26 mouse cellular contexts compared by ENCODE assay signal in genomic region chr7:16357602-16358001, GRCm38 (mm10). TPM values are rescaled to one million over a fixed set of nuclear protein-coding genes. Genes with fewer than 3 reads are reported as not detected.
DNase-seq lines count a peak whose midpoint lies in the region; ATAC-seq and TF ChIP-seq lines count a peak whose summit lies in the region.
"Had no signal": no experiment of that assay in that cellular context is flagged by ENCODE, and none has a peak within 500 bp of the region (broad histone marks: within the 10 kb centered on the region; RNA-seq: fewer than 3 reads in every experiment).

No protein-coding gene starts in this region.

- no peak overlapping the region for H3K4me3 ChIP-seq in lung, postnatal 0 days (ENCODE audit: low read depth, low read length)
- no peak overlapping the region for H3K4me3 ChIP-seq in CH12.LX (replicated peaks in 1 of 3; ENCODE audit: low read depth in 2 of 3, low read length in 2 of 3, poor library complexity in 1 of 3)
- H3K4me3 ChIP-seq in myocyte = no peak overlapping the region
- H3K4me3 ChIP-seq: embryonic facial prominence, embryonic 13.5 days; embryonic facial prominence, embryonic 15.5 days; forebrain, embryonic 13.5 days; forebrain, embryonic 15.5 days had no signal

- WGBS in lung, postnatal 0 days = 70% methylated on average over 3 of the region's 3 CpGs

- H3K4me1 ChIP-seq in lung, postnatal 0 days (ENCODE audit: insufficient read depth, low read depth, low read length) = no peaks in the 10 kb centered on the region
- H3K4me1 ChIP-seq in CH12.LX (ENCODE audit: control insufficient read depth in 1 of 2, insufficient read depth in 2 of 2) = peaks cover 0 to 5% of the 10 kb centered on the region in 2 experiments; a peak in 1 of 4 replicates
- H3K4me1 ChIP-seq: embryonic facial prominence, embryonic 13.5 days; embryonic facial prominence, embryonic 15.5 days; forebrain, embryonic 13.5 days; forebrain, embryonic 15.5 days had no signal

- TF ChIP-seq EP300 in lung, postnatal 0 days (IDR thresholded peaks at IDR 0.05) = no peak
- no peak for TF ChIP-seq EP300 in CH12.LX (IDR thresholded peaks at IDR 0.05; ENCODE audit: low read length)

- peaks cover 11% of the 10 kb centered on the region; the same call in 1 of the 2 replicates for H3K36me3 ChIP-seq in lung, postnatal 0 days (ENCODE audit: insufficient read depth, low read length)
- H3K36me3 ChIP-seq in CH12.LX (replicated peaks in 1 of 2; ENCODE audit: control insufficient read depth in 1 of 2, insufficient read depth in 1 of 2, low read length in 1 of 2) = peaks cover 63 to 82% of the 10 kb centered on the region in 2 experiments
- peaks cover 36% of the 10 kb centered on the region for H3K36me3 ChIP-seq in myocyte (ENCODE audit: control insufficient read depth, insufficient read depth)

- TF ChIP-seq CTCF in lung, postnatal 0 days (IDR thresholded peaks at IDR 0.05) = no peak
- TF ChIP-seq CTCF in CH12.LX (conservative IDR thresholded peaks at IDR 0.05 in 1 of 2, IDR thresholded peaks at IDR 0.05 in 1 of 2; ENCODE audit: low read depth in 2 of 2, low read length in 2 of 2) = no peak

- 0 out of 2 replicates have a peak overlapping the region, but pooled peaks have one; percentile 16 for H3K27ac ChIP-seq in lung, postnatal 0 days (ENCODE audit: low read length)
- H3K27ac ChIP-seq in CH12.LX (ENCODE audit: insufficient read depth, low read depth) = peak overlapping the region; percentile 57
- H3K27ac ChIP-seq: embryonic facial prominence, embryonic 13.5 days; embryonic facial prominence, embryonic 15.5 days; forebrain, embryonic 13.5 days; forebrain, embryonic 15.5 days had no signal

- no peaks in the 10 kb centered on the region for H3K27me3 ChIP-seq in lung, postnatal 0 days (replicated peaks; ENCODE audit: insufficient read depth, low read length)
- no peaks in the 10 kb centered on the region for H3K27me3 ChIP-seq in CH12.LX (replicated peaks)
- no peaks in the 10 kb centered on the region for H3K27me3 ChIP-seq in myocyte (ENCODE audit: control insufficient read depth, insufficient read depth, insufficient read length)
- H3K27me3 ChIP-seq: embryonic facial prominence, embryonic 13.5 days; embryonic facial prominence, embryonic 15.5 days; forebrain, embryonic 13.5 days; forebrain, embryonic 15.5 days; Patski had no signal

- H3K9ac ChIP-seq in lung, postnatal 0 days (replicated peaks; ENCODE audit: low read depth) = no peak overlapping the region
- no peak overlapping the region for H3K9ac ChIP-seq in CH12.LX (ENCODE audit: insufficient read depth, low read depth)
- H3K9ac ChIP-seq: embryonic facial prominence, embryonic 13.5 days; embryonic facial prominence, embryonic 15.5 days; forebrain, embryonic 13.5 days; forebrain, embryonic 15.5 days; forebrain, postnatal 0 days had no signal

- dilution Hi-C loops in CH12.LX (cut with MboI; ENCODE audit: extremely low pct_ligation_motif_present, extremely low pct_unique_long_range_greater_than_20kb, low sequenced_read_pairs) = no loop called here

- H3K79me2 ChIP-seq in CH12.LX (replicated peaks; ENCODE audit: control insufficient read depth, extremely low read depth, insufficient read depth, poor library complexity, severe bottlenecking) (peaks cover 26% of the 10 kb centered on the region), myocyte (ENCODE audit: control insufficient read depth, insufficient read depth) (peaks cover 29% of the 10 kb centered on the region)

- peak; percentile 58 for ATAC-seq in lung, postnatal 0 days
- ATAC-seq: activated CD4-positive, CD25-positive, alpha-beta regulatory T cell, adult 4 months; CD4-positive, CD25-positive, alpha-beta regulatory T cell, adult 4 months; forebrain, embryonic 13.5 days; forebrain, embryonic 15.5 days; forebrain, postnatal 0 days; Patski had no signal

- no peaks in the 10 kb centered on the region for H3K9me3 ChIP-seq in lung, postnatal 0 days (ENCODE audit: low read length)
- no peaks in the 10 kb centered on the region for H3K9me3 ChIP-seq in CH12.LX (replicated peaks; ENCODE audit: low read length)
- H3K9me3 ChIP-seq: embryonic facial prominence, embryonic 13.5 days; embryonic facial prominence, embryonic 15.5 days; forebrain, embryonic 13.5 days; forebrain, embryonic 15.5 days had no signal

- no peak overlapping the region for H3K4me2 ChIP-seq in lung, postnatal 0 days (replicated peaks; ENCODE audit: low read depth, low read length)
- no peak overlapping the region for H3K4me2 ChIP-seq in CH12.LX (ENCODE audit: insufficient read depth, low read depth, poor library complexity, severe bottlenecking)
- no peak overlapping the region for H3K4me2 ChIP-seq in myocyte (ENCODE audit: low read depth)
- H3K4me2 ChIP-seq: embryonic facial prominence, embryonic 13.5 days; embryonic facial prominence, embryonic 15.5 days; forebrain, embryonic 13.5 days; forebrain, embryonic 15.5 days had no signal

- DNase-seq in lung, postnatal 0 days (ENCODE audit: low spot score) = peak; percentile 33
- DNase-seq in lung, postnatal 36 days = no peak
- no peak for DNase-seq in CH12.LX (ENCODE audit: extremely low read depth)
- peak; percentile 10 for DNase-seq in adipocyte (ENCODE audit: low spot score)
- no peak for DNase-seq in ovary, postnatal 36 days (ENCODE audit: low spot score)
- DNase-seq in yolk sac, embryonic 10.5 days (ENCODE audit: low spot score) = no peak
- DNase-seq: adrenal gland, adult 2 months; adrenal gland, postnatal 10 days; adrenal gland, postnatal 25 days; B cell, adult 2 months; cerebellum, adult 11 months; cerebellum, adult 18-20 months; cerebellum, adult 8-10 months; cerebellum, adult 9-11 months; cerebellum, postnatal 14 days; cerebellum, postnatal 36 days; embryo, embryonic 11 days; forebrain, postnatal 0 days had no signal

- no peak overlapping the region for H3ac ChIP-seq in myocyte (ENCODE audit: control insufficient read depth, insufficient read length)

- no peak for TF ChIP-seq RAD21 in CH12.LX (IDR thresholded peaks at IDR 0.05; ENCODE audit: low read depth, low read length)

- TF ChIP-seq POLR2A in CH12.LX (IDR thresholded peaks at IDR 0.05; ENCODE audit: low read depth, low read length) (no peak), myocyte (IDR thresholded peaks at IDR 0.05; ENCODE audit: insufficient read length, low read depth) (no peak)

- in situ Hi-C loops in CH12.LX (cut with MboI; ENCODE audit: low pct_ligation_motif_present, low pct_unique_long_range_greater_than_20kb, low sequenced_read_pairs) = no loop called here

TF ChIP-seq in CH12.LX, 34 proteins besides CTCF, POLR2A, EP300 and RAD21:
- TF ChIP-seq ETS1 (conservative IDR thresholded peaks at IDR 0.05; ENCODE audit: low read depth, low read length) (no peak), ZKSCAN1 (IDR thresholded peaks at IDR 0.05; ENCODE audit: borderline replicate concordance, low read depth, low read length) (no peak), IRF4 (IDR thresholded peaks at IDR 0.05; ENCODE audit: low read depth, low read length) (no peak), CHD1 (IDR thresholded peaks at IDR 0.05; ENCODE audit: low read depth, low read length) (no peak)

TF ChIP-seq in myocyte, 11 proteins besides CTCF, POLR2A, EP300 and RAD21:
- TF ChIP-seq SRF (IDR thresholded peaks at IDR 0.05; ENCODE audit: control insufficient read depth, insufficient read length, low read depth) (no peak), CEBPB (IDR thresholded peaks at IDR 0.05; ENCODE audit: insufficient read depth, poor library complexity, severe bottlenecking) (peak; percentile 65; the same call in 1 of the 2 replicates), MAX (IDR thresholded peaks at IDR 0.05; ENCODE audit: low read depth) (no peak), TCF3 (IDR thresholded peaks at IDR 0.05; ENCODE audit: insufficient read length, low read depth) (peak; percentile 81), TCF12 (IDR thresholded peaks at IDR 0.05; ENCODE audit: insufficient read depth, poor library complexity, severe bottlenecking) (peak; percentile 81), REST (IDR thresholded peaks at IDR 0.05; ENCODE audit: insufficient read depth, insufficient read length) (no peak), USF1 (IDR thresholded peaks at IDR 0.05; ENCODE audit: low read depth) (no peak), MYOD1 (IDR thresholded peaks at IDR 0.05; ENCODE audit: control insufficient read depth in 1 of 3, insufficient read length in 2 of 3, low read depth in 2 of 3) (peak; percentile 19 to 94 (median 90)), E2F4 (IDR thresholded peaks at IDR 0.05; ENCODE audit: insufficient read depth) (no peak), POLR2AphosphoS2 (IDR thresholded peaks at IDR 0.05; ENCODE audit: insufficient read length, low read depth) (no peak), MYOG (IDR thresholded peaks at IDR 0.05; ENCODE audit: control insufficient read depth in 1 of 3, insufficient read depth in 1 of 3, insufficient read length in 2 of 3, low read depth in 2 of 3) (peak; percentile 70 to 98 (median 91))

RNA-seq across cellular contexts. Expression of gene Sae1, which starts 30.0 kb away (rescaled TPM):
- 84.8 and 92.3 TPM in 2 replicates for polyA plus RNA-seq in lung, postnatal 0 days (2015; fragmentation: Nextera tagmentation; extraction: Ambion mirVana)
- total RNA-seq in CH12.LX (2012; rRNA removed) (146 and 181 TPM in 2 replicates), CH12.LX (2014; rRNA removed) (160 and 170 TPM in 2 replicates)
- polyA plus RNA-seq in CH12.LX (2012; ENCODE audit: insufficient read length, low read depth) (271 and 298 TPM in 2 replicates), myocyte (2012; fragmentation: generic; extraction: Trizol) (169 TPM)

RNA-seq across cellular contexts. Expression of gene Zc3h4, which starts 43.1 kb away (rescaled TPM):
- 7.9 and 8.2 TPM in 2 replicates for polyA plus RNA-seq in lung, postnatal 0 days (2015; fragmentation: Nextera tagmentation; extraction: Ambion mirVana)
- total RNA-seq in CH12.LX (2012; rRNA removed) = 26.8 and 30.4 TPM in 2 replicates
- total RNA-seq in CH12.LX (2014; rRNA removed) = 9.0 and 10.0 TPM in 2 replicates
- 34.0 and 44.2 TPM in 2 replicates for polyA plus RNA-seq in CH12.LX (2012; ENCODE audit: insufficient read length, low read depth)
- 24.8 TPM for polyA plus RNA-seq in myocyte (2012; fragmentation: generic; extraction: Trizol)

RNA-seq across cellular contexts. Expression of gene Bbc3, which starts 49.4 kb away (rescaled TPM):
- polyA plus RNA-seq in lung, postnatal 0 days (2015; fragmentation: Nextera tagmentation; extraction: Ambion mirVana) = 30.0 and 31.1 TPM in 2 replicates
- total RNA-seq in CH12.LX (2012; rRNA removed) (33.2 and 61.7 TPM in 2 replicates), CH12.LX (2014; rRNA removed) (23.2 and 25.4 TPM in 2 replicates)
- polyA plus RNA-seq in CH12.LX (2012; ENCODE audit: insufficient read length, low read depth) (22.2 and 23.3 TPM in 2 replicates), myocyte (2012; fragmentation: generic; extraction: Trizol) (34.6 TPM)

Comparison
In these comparisons a context has a peak if more than half of its experiments do, and no peak if none do; other contexts are left out.
1. DNase-seq: peak in lung, postnatal 0 days (single experiment) and adipocyte (single experiment); none in lung, postnatal 36 days (single experiment), CH12.LX (single experiment), ovary, postnatal 36 days (single experiment) and yolk sac, embryonic 10.5 days (single experiment).